Mouse (Mus musculus): ENCODE measurements around the gene Tmem235. TPM values are rescaled to one million over a fixed set of nuclear protein-coding genes. Genes with fewer than 3 reads are reported as not detected.

Gene Tmem235
- polyA plus RNA-seq, 1 experiment from 2014 or later = not detected

DNA sequence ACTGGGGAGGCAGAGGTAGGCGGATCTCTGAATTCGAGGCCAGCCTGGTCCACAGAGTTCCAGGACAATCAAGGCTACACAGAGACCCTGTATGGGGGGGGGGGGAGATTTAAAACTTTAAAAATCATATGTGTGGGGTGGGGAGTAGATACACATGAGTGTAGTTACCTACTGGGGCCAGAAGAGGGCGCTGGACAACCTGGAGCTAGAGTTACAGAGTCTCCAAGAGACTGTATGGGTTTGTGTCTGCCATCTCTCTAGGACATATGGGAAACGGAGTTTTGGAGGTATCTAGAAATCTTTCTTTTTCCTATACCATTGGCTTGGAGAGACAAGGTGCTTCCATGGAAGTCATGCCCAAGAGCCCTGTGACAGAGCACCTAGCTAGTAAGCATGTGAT, 13.9 kb downstream of the Tmem235 start:
- no peak for ATAC-seq (replicated peaks)
- H3K4me3 ChIP-seq = no peak overlapping the region
- H3K4me1 ChIP-seq = peaks cover 32% of the 10 kb centered on the region
- WGBS = 54% methylated on average over 4 of the region's 4 CpGs
- H3K4me2 ChIP-seq = no peak overlapping the region
- no peak overlapping the region for H3K27ac ChIP-seq
- H3K36me3 ChIP-seq (replicated peaks) = no peaks in the 10 kb centered on the region
- no peaks in the 10 kb centered on the region for H3K27me3 ChIP-seq (replicated peaks)
- H3K9me3 ChIP-seq = no peaks in the 10 kb centered on the region
- H3K9ac ChIP-seq = no peak overlapping the region

- ATAC-seq (replicated peaks) = no peak
- H3K4me2 ChIP-seq = no peak overlapping the region
- 14% methylated on average over 6 of the region's 6 CpGs for WGBS
Measured at GRCm38 (mm10) chr11:117875681-117876080, 15.1 kb downstream of the Tmem235 start.

GRCm38 (mm10) chr11:117877917-117878745, 17.6 kb downstream of the Tmem235 start:
- Histone ChIP-seq H3K36me3 (replicated peaks) (no peaks in the 10 kb centered on the region), H3K4me2 (peak overlapping the region; percentile 30), H3K4me1 (peaks cover 24% of the 10 kb centered on the region), H3K4me3 (no peak overlapping the region), H3K27ac (peak overlapping the region; percentile 28), H3K27me3 (replicated peaks) (no peaks in the 10 kb centered on the region), H3K9me3 (no peaks in the 10 kb centered on the region), H3K9ac (no peak overlapping the region)
- ATAC-seq (replicated peaks) = peak; percentile 53; the same call in 1 of the 2 replicates
- WGBS = 24% methylated on average over 13 of the region's 13 CpGs

More at GRCm38 (mm10) chr11:117875681-117876080, 15.1 kb downstream of the Tmem235 start:
- H3K36me3 ChIP-seq (replicated peaks) = no peaks in the 10 kb centered on the region
- H3K9me3 ChIP-seq = no peaks in the 10 kb centered on the region
- no peak overlapping the region for H3K9ac ChIP-seq
- no peak overlapping the region for H3K27ac ChIP-seq
- peaks cover 28% of the 10 kb centered on the region for H3K4me1 ChIP-seq
- no peak overlapping the region for H3K4me3 ChIP-seq
- H3K27me3 ChIP-seq (replicated peaks) = no peaks in the 10 kb centered on the region

DNA sequence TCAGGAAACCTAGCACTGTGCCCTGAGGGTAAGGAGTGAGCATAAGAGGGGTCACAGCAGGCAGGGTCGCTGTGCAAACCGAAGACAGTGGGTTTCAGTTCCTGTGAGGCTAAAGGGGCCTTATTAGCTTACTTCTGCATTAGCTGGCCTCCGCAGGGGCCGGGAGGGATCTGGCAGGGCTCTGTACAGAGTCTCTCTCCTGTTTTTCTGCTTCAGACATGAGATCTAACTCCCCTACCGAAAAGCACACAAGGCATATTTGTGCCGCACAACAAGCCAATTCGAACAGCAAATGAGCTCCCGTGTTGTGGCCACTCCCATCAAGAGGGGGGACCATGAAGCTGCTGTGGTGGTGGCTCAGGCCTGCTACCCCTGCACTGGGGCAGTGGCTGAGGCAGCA, 18.3 kb downstream of the Tmem235 start:
- Histone ChIP-seq H3K4me1 (peaks cover 20% of the 10 kb centered on the region), H3K27ac (peak overlapping the region; percentile 28; the same call in 1 of the 2 replicates), H3K4me2 (peak overlapping the region; percentile 30; the same call in 1 of the 2 replicates), H3K36me3 (replicated peaks) (no peaks in the 10 kb centered on the region), H3K4me3 (no peak overlapping the region), H3K27me3 (replicated peaks) (no peaks in the 10 kb centered on the region), H3K9ac (no peak overlapping the region), H3K9me3 (no peaks in the 10 kb centered on the region)
- WGBS = 30% methylated on average over 8 of the region's 8 CpGs
- ATAC-seq (replicated peaks) = no peak

- WGBS = 74% methylated on average over 6 of the region's 6 CpGs
- H3K27me3 ChIP-seq (replicated peaks) = no peaks in the 10 kb centered on the region
- H3K4me3 ChIP-seq = no peak overlapping the region
- no peaks in the 10 kb centered on the region for H3K36me3 ChIP-seq (replicated peaks)
- H3K4me1 ChIP-seq = peaks cover 20% of the 10 kb centered on the region
- ATAC-seq (replicated peaks) = no peak
- no peaks in the 10 kb centered on the region for H3K9me3 ChIP-seq
- H3K27ac ChIP-seq = no peak overlapping the region
- no peak overlapping the region for H3K4me2 ChIP-seq
- H3K9ac ChIP-seq = no peak overlapping the region
Measured at GRCm38 (mm10) chr11:117879676-117880075, 19.1 kb downstream of the Tmem235 start.

DNA sequence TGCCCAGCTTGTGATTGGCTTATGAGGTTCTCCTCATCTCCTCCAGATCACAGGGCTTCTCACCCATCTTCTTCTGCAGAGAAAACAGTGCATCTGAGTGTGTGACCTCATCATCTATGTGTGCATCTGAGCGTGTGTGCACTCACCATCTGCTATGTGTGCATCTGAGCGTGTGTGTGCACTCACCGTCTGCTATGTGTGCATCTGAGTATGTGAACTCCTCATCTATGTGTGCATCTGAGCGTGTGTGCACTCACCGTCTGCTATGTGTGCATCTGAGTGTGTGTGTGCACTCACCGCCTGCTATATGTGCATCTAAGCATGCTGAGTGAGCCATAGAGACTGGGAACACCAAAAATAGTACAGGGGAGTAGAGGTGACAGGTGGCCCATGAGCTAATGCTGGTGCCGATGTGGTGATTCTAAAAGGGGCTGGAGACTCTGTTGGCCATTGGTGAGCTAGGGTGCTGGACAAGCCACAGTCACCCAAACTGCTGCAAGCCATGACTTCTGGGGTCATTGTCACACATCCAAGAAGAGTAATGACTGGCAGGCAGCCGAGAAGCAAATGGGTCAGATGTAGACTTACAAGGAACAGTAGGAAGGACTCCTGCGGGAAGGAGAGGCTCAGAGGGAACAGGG, 19.9 kb downstream of the Tmem235 start:
- ATAC-seq (replicated peaks) = no peak
- Histone ChIP-seq H3K27me3 (replicated peaks) (no peaks in the 10 kb centered on the region), H3K9me3 (no peaks in the 10 kb centered on the region), H3K27ac (no peak overlapping the region), H3K4me1 (peaks cover 20% of the 10 kb centered on the region), H3K4me2 (no peak overlapping the region), H3K4me3 (no peak overlapping the region), H3K9ac (no peak overlapping the region), H3K36me3 (replicated peaks) (no peaks in the 10 kb centered on the region)
- 89% methylated on average over 9 of the region's 9 CpGs for WGBS

DNA sequence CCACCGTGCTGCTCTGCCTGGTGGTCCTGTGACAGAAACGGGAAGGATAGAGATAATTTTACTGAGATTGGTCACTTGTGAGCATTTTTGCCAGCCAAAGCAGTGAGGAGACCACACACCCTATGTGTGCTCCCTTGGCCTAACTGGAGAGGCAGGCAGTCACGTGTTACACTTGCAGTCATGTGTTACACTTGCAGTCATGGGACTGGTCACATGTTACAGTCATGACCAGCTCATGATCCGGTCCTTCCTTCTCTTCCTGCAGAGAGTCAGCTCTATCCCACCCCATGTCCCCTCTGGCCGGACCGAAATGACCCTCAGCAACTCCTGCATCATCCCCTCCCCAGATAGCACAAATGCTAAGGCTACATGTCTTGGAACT, 20.4 kb downstream of the Tmem235 start:
- WGBS = 83% methylated on average over 6 of the region's 6 CpGs
- H3K27ac ChIP-seq = no peak overlapping the region
- ATAC-seq (replicated peaks) = no peak
- no peak overlapping the region for H3K4me2 ChIP-seq
- H3K4me1 ChIP-seq = peaks cover 20% of the 10 kb centered on the region
- H3K9me3 ChIP-seq = no peaks in the 10 kb centered on the region
- H3K4me3 ChIP-seq = no peak overlapping the region
- no peaks in the 10 kb centered on the region for H3K27me3 ChIP-seq (replicated peaks)
- no peaks in the 10 kb centered on the region for H3K36me3 ChIP-seq (replicated peaks)
- no peak overlapping the region for H3K9ac ChIP-seq

- 18% methylated on average over 8 of the region's 8 CpGs for WGBS
- Histone ChIP-seq H3K27me3 (replicated peaks) (no peaks in the 10 kb centered on the region), H3K36me3 (replicated peaks) (no peaks in the 10 kb centered on the region), H3K4me1 (peaks cover 20% of the 10 kb centered on the region), H3K9ac (no peak overlapping the region), H3K4me2 (no peak overlapping the region), H3K27ac (no peak overlapping the region), H3K9me3 (no peaks in the 10 kb centered on the region), H3K4me3 (no peak overlapping the region)
- no peak for ATAC-seq (replicated peaks)
Measured at GRCm38 (mm10) chr11:117881787-117882186, 21.2 kb downstream of the Tmem235 start.

GRCm38 (mm10) chr11:117882208-117882607, 21.7 kb downstream of the Tmem235 start:
- Histone ChIP-seq H3K4me2 (no peak overlapping the region), H3K27ac (no peak overlapping the region), H3K9me3 (no peaks in the 10 kb centered on the region), H3K9ac (no peak overlapping the region), H3K36me3 (replicated peaks) (no peaks in the 10 kb centered on the region), H3K27me3 (replicated peaks) (no peaks in the 10 kb centered on the region), H3K4me1 (peaks cover 20% of the 10 kb centered on the region), H3K4me3 (no peak overlapping the region)
- ATAC-seq (replicated peaks) = no peak
- 79% methylated on average over 1 of the region's 1 CpGs for WGBS

- Histone ChIP-seq H3K9ac (no peak overlapping the region), H3K27ac (no peak overlapping the region), H3K27me3 (replicated peaks) (no peaks in the 10 kb centered on the region), H3K9me3 (no peaks in the 10 kb centered on the region), H3K36me3 (replicated peaks) (no peaks in the 10 kb centered on the region), H3K4me1 (peaks cover 34% of the 10 kb centered on the region), H3K4me3 (no peak overlapping the region), H3K4me2 (no peak overlapping the region)
- 69% methylated on average over 5 of the region's 5 CpGs for WGBS
- ATAC-seq (replicated peaks) = no peak
Measured at GRCm38 (mm10) chr11:117886000-117886399, 25.4 kb downstream of the Tmem235 start.

DNA sequence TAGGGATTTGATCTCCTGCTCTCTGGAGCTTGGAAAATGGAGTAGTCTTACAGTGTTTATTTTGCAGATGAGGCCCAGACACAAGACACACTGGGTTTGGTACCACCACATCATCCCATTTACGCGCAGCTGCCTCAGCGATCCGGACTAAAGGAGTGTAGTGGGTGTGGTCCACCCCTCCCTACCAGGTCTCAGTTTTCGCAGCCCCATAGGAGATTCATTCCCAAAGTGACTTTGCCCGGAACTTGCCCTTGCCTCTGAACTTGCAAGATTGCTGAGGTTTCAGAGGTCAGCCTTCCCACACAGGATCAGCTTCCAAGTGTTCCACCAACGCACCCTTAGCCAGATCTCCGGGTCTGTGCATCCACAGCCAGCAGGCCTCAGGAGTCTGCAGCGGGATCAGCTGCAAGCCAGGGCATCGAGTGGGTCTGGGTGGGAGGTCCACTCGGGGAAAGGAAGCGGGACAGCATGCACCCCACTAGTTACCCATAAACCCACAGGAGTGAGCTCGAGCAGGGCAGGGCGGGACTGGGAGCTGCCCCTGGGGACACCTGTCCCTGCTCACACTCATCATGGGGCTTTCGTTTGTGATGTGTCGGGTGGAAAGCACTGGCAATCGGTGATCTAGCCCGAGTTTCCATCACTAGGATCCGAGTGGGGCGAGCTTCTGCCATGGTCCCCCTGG, 27.8 kb downstream of the Tmem235 start:
- Histone ChIP-seq H3K9ac (peak overlapping the region; percentile 27; the same call in 1 of the 2 replicates), H3K36me3 (replicated peaks) (no peaks in the 10 kb centered on the region), H3K4me3 (no peak overlapping the region), H3K27ac (no peak overlapping the region), H3K27me3 (replicated peaks) (no peaks in the 10 kb centered on the region; the same call in 1 of the 2 replicates), H3K4me2 (peak overlapping the region; percentile 48), H3K4me1 (peaks cover 31% of the 10 kb centered on the region), H3K9me3 (no peaks in the 10 kb centered on the region)
- 0 out of 2 replicates have a peak, but pooled peaks have one; percentile 35 for ATAC-seq (replicated peaks)
- 22% methylated on average over 20 of the region's 20 CpGs for WGBS
